Mouse (Mus musculus): Measurements from ENCODE around the gene Ubr7.

- TF ChIP-seq POLR2A (IDR thresholded peaks at IDR 0.05; ENCODE audit: low read depth, low read length) (no peak), CTCF (IDR thresholded peaks at IDR 0.05; ENCODE audit: extremely low read depth, insufficient read depth, insufficient read length, insufficient replicate concordance) (no peak)
These were observed 1.5 kb upstream of the Ubr7 start for GRCm38 (mm10) chr12:102756304-102756703.

Data from spleen, adult 2 months (tissue).